Mouse (Mus musculus): ENCODE results near the gene Schip1. TPM values are rescaled to one million over a fixed set of nuclear protein-coding genes. Genes with fewer than 3 reads are reported as not detected.

The Schip1 gene
- total RNA-seq, 2 experiments from 2014 or later, result 277 to 334 TPM

DNA sequence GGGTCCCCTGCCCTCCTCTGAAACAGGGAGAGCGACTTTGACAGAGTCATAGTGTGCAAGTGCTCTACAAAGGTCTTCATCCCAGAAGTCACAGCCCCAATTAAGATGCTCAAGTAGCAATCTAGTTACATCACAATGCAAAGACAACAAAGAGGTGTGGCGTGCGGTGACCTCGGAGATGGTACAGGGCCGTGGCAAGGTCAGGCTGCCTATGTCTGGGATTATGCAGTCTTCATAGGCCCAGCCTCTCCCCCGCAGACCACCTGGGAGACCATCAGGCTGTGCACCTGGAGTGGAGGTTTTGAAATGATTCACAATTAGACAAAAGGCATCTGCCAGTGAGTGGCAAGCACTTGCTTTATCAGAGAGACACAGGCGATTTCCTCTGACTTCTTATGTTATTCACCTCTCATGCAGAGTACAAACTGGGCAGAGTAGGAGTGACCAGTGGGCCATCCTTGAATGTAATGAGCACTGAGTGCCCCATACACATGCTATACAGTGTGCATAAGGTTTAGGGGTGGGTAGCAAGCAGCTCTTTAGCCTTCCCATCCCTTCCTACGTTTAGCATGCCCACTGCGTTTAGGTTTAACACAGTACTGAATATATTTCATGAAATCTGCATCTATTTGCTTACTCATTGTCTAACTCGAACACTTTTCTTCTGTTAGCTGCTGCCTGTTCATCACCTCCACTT, 500.5 kb downstream of the Schip1 start:
- DNase-seq (ENCODE audit: low spot score in 2 of 2), result no peak
- intact Hi-C loops (cut with DNase I), result no loop called here

DNA sequence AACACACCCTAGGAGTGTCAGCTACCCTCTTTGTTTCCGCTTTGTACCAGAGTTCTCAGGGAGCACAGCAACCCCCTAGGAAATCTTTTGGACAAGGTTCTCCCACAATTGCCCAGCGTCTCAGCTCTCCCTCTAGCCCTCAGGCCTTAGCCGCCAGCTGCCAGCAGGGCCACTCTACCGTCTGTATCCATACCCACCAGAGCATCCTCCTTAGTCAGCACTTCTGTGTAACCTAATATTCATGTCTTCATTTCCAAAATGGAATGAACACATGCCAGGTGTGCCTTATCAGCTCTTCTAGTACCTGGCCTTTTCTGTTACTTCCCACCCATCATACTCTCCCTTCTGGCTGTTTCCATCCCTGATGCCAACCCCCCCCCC, 501.1 kb downstream of the Schip1 start:
- DNase-seq (ENCODE audit: low spot score in 2 of 2), result no peak
- intact Hi-C loops (cut with DNase I), result no loop called here

DNA sequence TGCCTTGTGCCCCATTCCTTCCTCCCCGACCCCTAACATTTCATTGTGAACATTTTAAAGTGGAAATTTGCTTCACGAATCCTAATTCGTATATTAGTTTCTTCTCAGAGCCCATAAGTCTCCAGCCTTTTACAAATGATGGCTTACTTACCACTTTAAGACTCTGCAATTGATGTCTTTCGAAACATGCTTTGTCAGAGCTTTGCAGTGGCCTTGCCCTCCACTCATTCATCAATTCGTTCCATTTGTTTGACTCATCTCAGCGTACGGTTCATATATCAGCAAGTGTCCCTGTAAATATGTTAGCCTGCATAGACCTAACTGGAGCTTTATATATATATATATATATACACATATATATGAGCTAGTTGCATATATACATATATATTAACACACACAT, 503.0 kb downstream of the Schip1 start:
- DNase-seq (ENCODE audit: low spot score in 2 of 2), result no peak
- intact Hi-C loops (cut with DNase I), result no loop called here

DNA sequence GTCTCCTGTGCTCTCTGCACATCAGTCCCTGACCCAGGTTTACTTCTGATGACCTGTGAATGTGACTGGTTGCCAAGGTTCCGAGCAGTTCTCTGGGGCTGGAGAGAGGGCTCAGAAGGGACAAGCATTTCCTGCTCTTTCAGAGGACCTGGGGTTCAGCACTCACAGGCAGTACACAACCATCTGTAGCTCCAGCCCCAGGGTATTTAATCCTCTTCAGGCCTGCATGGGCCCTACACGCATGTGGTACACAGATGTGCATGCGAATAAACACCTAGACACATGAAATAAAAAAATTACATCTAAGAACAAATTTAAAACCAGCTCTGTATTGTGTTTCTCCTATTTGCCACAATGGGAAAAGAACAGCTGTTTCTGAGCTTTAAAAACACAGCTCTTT, 503.5 kb downstream of the Schip1 start:
- intact Hi-C loops (cut with DNase I), result no loop called here
- no peak for DNase-seq (ENCODE audit: low spot score in 2 of 2)

DNA sequence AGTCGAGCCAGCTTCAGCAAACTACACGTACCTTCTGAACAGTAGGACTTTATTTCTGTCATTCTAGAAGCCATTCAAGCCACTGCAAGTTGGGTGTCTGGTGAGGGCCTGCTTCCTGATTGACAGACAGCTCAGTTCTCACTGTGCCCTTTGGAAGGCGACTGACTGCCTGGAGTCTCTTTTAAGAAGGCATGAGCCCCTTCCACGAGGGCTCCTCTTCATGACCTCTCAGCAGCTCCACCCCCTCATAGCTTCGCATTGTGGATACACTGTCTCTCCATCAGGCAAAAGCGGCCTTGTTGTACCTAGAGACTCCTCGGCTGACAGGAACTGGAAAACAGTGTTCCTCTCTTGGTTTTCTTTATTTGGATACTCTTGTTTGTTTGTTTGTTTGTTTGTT, 504.1 kb downstream of the Schip1 start:
- intact Hi-C loops (cut with DNase I), result no loop called here
- DNase-seq (ENCODE audit: low spot score in 2 of 2), result no peak

DNA sequence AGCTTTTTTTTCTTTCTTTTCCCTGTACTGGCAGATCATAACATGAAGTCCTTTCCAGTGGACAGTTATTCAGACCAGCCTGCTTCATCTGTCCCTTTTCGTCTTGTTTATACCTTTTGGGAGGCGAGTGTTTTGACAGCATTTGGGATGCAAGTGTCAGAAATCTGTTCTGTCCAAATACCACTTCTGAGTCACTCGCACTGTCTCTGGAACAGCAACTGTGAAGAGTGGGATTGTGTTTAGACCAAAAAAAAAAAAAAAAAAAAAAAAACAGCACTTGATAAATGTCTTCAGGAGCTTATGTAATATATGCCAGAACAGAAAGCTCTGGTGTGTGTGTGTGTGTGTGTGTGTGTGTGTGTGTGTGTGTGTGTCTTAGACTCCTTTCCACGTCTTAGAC, 505.7 kb downstream of the Schip1 start:
- DNase-seq (ENCODE audit: low spot score in 2 of 2), result peak in 1 of 2 experiments; percentile 89
- intact Hi-C loops (cut with DNase I), result no loop called here

DNA sequence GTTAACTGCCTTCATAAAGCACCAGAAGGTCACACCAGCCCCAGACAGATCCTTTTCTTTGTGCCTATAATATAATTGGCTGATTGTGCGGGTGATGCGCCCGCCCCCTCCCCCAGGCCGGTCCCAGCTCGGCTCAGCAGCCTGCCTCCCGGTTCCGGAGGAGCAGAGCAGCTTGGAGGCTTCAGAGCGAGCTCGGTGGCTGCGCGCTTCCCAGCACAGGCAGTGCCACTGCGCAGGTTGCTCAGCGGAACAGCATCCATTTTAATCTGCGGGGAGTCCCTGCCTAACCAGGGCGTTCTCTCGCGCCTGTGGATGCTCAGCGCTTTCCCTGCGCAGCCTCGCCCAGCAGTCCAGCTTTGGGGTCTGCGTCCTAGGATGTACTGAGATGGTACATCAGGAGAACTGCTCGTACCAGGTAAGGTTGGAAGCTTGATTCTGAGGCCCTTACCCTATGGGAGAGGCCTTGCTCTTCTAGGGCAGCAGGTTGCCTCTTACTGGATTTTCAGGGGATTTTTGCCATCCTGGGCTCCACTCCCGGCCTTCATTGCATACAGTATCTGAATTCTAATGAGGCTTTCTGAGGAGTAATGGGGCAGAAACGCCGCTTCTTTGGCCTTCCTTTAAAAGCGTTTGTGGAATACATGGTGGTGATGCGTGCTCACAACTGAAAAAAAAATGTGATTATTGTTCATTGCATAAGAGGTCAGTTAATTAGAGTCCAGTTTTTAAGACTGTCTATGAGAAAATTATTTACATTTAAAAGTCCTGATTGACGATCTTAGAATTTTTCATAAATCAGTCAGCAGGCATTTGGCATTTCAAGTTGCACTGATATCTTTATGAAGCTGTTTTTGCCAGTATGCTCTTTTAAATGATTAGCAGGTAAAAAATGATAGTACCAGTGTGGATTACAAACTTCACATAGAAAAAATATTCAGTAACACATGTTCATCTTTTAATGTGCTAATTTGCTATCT, 507.9 kb downstream of the Schip1 start:
- peak; percentile 86 to 93 for DNase-seq (ENCODE audit: low spot score in 2 of 2)
- intact Hi-C loops (cut with DNase I), result no loop called here

DNA sequence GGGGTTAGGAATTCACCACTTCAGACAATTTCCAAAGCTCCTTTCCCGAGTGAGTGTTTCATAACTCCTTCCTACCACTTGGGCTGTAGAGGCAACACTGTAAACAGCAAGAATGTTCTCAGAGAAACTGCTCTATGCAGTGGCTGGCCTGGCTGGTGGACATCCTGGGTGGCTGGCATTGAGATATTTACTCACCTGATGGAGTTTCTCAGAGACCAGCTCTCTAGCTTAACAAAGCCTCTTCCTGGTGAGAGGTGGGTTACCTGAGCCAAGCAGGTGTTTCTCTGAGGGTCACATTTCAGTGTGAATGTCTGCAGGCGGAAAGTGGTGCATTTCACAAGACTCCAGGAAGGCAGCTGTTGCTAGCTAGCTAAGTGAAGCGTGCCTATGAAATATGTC, 508.6 kb downstream of the Schip1 start:
- intact Hi-C loops (cut with DNase I), result no loop called here
- no peak for DNase-seq (ENCODE audit: low spot score in 2 of 2)

DNA sequence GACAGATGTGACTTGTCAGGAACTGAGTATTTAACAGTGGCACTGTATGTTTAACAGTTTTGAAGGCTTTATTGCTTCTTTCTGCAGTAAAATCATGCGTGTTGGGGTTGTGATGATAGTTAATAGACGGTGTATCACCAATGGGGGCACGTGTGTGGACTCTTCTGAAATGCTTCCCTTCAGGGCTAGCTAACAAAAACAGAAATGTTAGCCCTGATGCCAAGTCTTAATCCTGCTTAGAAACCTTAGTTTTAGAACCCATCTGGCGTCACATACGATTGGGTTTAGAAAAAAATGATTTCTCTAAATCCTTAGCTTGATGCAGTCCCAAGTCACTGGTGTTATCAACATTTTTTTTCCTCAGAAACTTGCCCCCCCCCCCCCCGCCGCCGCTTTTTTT, 509.5 kb downstream of the Schip1 start:
- intact Hi-C loops (cut with DNase I), result no loop called here
- DNase-seq (ENCODE audit: low spot score in 2 of 2), result no peak

DNA sequence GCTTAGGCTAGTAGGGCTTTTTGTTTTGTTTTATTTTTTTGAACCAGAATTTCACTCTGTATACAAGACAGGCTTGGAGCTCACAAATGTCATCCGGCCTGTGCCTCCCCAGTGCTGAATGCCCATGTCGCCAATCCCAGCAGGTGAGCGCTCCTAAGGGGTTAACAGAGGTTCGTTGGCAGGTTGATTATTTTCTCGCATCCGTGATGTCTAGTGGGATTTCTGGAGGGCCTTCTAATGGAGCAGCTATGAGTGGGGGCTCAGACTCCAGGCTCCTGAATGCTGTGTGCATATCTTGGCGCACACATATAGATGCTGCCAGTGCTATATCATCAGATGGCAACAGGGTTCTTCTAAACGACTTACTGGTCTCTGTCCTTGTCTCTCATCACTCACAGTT, 510.0 kb downstream of the Schip1 start:
- no peak for DNase-seq (ENCODE audit: low spot score in 2 of 2)
- intact Hi-C loops (cut with DNase I), result no loop called here

DNA sequence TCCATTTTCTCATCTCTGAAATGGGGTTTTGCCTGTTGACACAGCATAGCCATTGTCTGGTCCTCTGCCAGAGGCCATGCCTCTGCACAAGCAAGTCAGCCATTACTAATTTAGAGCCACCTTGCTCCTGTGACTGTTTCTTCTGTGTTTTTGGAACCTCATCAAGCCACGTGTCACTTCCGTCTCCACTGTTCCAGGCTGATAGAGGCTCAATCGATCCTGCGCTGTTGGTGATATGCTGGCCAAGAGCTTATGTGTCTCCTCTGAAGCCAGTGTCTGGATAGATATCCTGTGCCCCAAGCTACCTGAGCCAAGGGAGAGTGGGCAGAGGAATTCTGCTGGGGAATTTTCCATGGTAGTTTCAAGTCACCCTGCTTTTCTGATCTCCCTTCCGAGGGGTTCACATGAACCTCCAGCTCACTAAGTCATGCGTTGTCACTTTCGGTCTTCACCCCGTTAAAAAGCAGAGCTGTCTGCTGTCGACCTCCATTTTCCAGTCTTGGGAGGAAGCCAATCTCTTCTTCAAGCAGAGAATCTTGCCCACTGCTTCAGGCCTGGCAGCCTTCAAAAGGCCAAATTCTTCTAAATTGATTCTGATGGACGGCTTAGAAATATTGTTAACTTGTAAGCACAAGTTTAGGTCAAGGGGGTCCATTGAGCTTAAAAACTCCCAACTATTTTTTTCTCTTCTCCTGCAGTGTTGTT, 511.2 kb downstream of the Schip1 start:
- intact Hi-C loops (cut with DNase I), result loop anchor here (2.0 to 5.0 kb wide), 2 partner anchors 33 to 102 kb away; no protein-coding TSS in a partner anchor
- DNase-seq (ENCODE audit: low spot score in 2 of 2), result peak in 1 of 2 experiments; percentile 57

DNA sequence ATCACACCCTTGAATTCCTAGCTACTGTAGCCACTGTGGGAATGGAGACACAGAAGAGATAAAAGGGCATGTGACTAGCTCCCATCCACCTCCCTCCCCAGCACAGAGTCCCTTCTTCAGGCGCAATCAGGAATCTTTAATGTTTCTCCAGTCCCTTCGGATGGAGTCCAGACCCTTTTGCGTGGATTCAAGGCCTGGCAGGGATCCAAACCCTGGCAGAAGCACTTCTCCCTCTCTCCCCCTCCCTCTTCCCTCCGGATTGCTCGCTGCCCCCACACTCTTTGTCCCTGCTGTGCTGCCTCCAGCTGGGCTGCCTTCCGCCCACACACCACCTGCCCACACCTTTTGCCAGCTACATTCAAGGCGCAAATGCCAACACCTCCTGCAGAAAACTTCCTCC, 511.8 kb downstream of the Schip1 start:
- DNase-seq (ENCODE audit: low spot score in 2 of 2), result peak; percentile 90 to 96
- intact Hi-C loops (cut with DNase I), result loop anchor here (2.0 to 5.0 kb wide), 2 partner anchors 32 to 101 kb away; no protein-coding TSS in a partner anchor

DNA sequence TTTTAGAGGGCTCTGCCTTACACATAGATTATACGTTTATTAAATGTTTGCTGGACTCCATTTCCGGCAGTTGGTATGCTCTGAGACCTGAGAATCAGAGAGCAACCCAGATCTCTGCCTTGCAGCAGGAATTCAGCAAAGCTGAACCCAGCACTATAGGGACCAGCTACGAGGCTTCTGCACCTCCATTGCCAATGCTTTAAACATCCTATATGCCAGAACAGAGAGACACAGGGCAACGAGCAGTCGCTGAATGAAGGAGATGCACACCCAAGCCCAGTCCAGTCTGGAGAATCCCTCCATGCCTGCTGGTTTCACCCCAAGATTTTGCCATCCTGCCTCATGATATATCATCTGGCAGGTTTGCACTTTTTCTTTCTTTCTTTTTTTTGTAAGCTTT, 512.3 kb downstream of the Schip1 start:
- DNase-seq (ENCODE audit: low spot score in 2 of 2), result no peak
- intact Hi-C loops (cut with DNase I), result loop anchor here (2.0 to 5.0 kb wide), 2 partner anchors 32 to 100 kb away; no protein-coding TSS in a partner anchor

DNA sequence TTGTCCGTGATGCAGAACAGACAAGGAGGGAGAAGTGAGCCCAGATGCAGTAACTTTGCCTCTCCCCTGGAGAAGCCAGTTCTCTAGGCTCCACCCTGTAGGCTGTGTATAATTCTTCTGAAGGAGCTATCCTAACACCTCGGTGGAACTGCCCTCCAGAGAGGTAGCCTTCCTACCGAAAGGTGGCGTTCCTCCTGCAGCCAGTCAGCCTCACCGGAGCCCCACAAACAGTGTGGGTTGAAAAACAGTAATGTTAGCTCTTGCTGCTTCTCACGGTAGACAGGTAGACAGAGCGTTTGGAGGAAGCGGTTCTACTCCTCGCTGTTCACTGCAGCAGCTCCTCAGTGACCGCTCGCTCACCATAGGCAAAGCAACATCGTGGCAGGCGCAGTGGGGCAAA, 517.0 kb downstream of the Schip1 start:
- intact Hi-C loops (cut with DNase I), result no loop called here
- no peak for DNase-seq (ENCODE audit: low spot score in 2 of 2)

DNA sequence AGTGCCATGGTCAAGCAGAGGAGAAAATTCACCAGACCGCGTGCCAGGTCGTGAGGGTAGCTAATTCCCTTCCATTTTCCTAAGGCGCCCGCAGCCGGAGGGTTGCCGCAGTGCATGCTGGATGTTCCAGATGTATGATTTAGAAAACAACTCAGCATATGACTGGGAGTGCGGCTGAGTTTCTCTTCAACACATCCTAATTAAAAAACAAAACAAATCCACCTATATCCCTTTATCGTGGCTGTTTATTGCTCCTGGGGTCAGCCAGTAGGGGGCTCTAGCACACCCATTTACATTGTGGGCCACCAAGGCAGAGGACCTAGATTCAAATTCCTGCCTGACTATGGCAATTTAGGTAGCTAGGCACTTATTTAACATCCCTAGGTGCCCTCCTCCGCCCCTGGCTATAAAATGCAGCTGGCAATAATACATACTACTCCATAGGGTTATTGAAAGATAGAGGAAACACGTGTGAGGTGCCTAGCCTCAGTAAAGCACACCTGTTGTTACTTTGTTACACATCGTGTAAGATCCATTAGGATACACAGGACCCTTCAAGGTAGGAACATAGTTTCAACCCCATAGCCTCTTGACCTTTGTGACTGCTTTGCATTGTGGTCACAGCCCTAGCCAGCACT, 517.6 kb downstream of the Schip1 start:
- intact Hi-C loops (cut with DNase I), result no loop called here
- DNase-seq (ENCODE audit: low spot score in 2 of 2), result no peak

DNA sequence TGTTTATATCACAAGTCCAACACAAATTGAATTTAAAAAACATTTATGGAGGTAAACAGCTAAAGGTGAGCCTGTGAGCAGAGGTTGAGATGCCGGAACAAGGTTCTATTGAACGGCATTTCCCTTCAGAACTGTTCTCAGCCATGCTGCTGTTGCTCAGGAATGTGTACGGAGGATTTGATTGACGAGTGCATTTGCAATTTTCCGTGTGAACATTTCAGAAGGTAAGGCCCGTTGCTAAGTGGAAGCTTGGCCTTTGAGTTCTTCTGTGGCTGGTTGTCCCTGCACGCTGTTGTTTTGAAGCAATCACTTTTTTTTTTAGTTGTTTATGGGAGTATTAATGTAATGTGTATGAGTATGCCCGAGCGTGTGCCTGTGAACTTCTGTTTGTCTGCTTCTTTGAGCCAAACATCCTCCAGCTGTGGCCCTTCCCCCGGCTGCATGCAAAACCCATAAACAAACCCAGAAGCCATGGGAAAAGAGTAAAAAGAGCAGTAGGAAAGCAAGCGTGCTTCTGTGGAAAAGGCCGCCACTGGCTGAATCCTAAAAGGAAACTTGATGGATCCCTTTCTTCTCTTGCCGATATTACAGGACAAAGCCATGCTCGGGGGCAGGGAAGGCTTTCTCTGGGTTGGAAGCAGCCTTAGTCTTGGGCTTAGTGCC, 518.6 kb downstream of the Schip1 start:
- DNase-seq (ENCODE audit: low spot score in 2 of 2), result no peak
- intact Hi-C loops (cut with DNase I), result no loop called here

DNA sequence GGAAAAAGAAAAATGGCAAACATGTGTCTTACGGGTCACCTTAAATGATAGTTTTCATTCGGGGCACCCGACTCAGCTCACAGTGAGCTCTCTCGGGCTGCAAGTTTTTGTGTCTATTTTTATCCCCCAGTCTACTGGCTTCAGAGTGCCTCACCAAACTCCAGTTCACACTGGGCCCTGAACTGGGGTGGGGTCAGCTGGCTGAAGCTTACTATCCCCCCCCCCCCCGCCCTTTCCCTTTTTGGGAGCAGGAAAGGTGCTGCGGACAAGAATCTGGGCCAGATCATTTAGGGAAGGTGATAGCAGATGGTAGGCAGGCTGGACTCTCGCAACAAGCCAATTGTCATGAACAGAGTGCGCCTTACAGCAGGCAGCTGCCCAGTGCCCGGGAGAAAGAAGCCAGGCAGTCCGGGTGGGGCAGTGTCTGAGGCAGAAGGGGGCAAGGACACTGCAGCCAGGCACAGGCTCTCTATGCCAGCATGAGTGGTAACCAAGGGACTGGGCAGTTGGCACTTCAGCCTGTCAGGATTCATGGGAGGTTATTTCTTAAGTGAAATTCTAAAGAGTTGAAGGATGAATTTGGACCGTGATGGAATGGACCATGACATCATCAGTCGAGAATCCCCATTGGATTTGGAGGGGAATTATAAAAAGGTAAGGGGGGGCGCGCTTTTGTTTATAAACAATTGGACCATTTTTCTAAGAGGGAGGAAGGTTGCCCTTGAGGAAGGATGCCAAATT, 519.3 kb downstream of the Schip1 start:
- peak in 1 of 2 experiments; percentile 24 for DNase-seq (ENCODE audit: low spot score in 2 of 2)
- intact Hi-C loops (cut with DNase I), result no loop called here

DNA sequence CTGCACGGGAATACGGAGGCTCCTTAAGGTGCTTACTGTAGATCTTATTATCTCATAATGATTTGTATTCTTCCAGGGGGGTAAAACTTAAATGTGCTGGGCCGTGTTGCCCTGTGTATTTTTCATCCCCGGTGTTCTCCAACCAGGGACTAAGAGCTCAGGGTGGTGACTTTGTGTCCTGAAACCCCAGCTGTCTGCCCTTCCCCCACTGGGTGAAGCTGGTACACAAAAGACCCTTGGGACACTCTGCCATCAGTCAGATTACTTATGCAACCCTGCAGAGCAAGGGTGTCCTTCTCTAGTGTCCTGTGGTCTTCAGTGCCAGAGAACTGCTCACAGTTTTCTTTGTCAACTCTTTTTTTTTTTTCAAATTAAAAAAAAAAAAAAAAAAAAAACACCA, 520.6 kb downstream of the Schip1 start:
- DNase-seq (ENCODE audit: low spot score in 2 of 2), result no peak
- intact Hi-C loops (cut with DNase I), result no loop called here
